Mouse (Mus musculus): ENCODE measurements at regions not wholly inside any gene's neighbourhood (a gene's known extent, or its start where the extent isn't known, plus 50 kb on each side); places are given as distances from the start of the nearest gene placed in this dataset.

GRCm38 (mm10) chr10:37995691-37996445 is 825.7 kb downstream of the Rfpl4b start:
- H3K4me2 ChIP-seq (ENCODE audit: low read depth, low read length, poor library complexity, severe bottlenecking): no peak overlapping the region
- H3K4me1 ChIP-seq (ENCODE audit: insufficient read depth, low read length): no peaks in the 10 kb centered on the region
- no peaks in the 10 kb centered on the region for H3K36me3 ChIP-seq (ENCODE audit: insufficient read depth, low read length)
- H3K9ac ChIP-seq (replicated peaks; ENCODE audit: low read length, poor library complexity, severe bottlenecking): no peak overlapping the region
- DNase-seq (ENCODE audit: low spot score) (no peak), ATAC-seq (ENCODE audit: low FRiP score) (no peak)
- H3K9me3 ChIP-seq (ENCODE audit: low read length): no peaks in the 10 kb centered on the region
- H3K27ac ChIP-seq (ENCODE audit: low read depth, low read length): no peak overlapping the region
- no peaks in the 10 kb centered on the region for H3K27me3 ChIP-seq (ENCODE audit: insufficient read depth, low read length)
- no peak overlapping the region for H3K4me3 ChIP-seq (ENCODE audit: low read depth, low read length)
- TF ChIP-seq CTCF (IDR thresholded peaks at IDR 0.05): no peak

GRCm38 (mm10) chr10:37988297-37989263 is 833.0 kb downstream of the Rfpl4b start:
- Histone ChIP-seq H3K9ac (replicated peaks; ENCODE audit: low read length, poor library complexity, severe bottlenecking) (no peak overlapping the region), H3K27me3 (ENCODE audit: insufficient read depth, low read length) (no peaks in the 10 kb centered on the region), H3K9me3 (ENCODE audit: low read length) (no peaks in the 10 kb centered on the region), H3K4me1 (ENCODE audit: insufficient read depth, low read length) (0 out of 2 replicates have a peak, but pooled peaks cover 3% of the 10 kb centered on the region), H3K4me3 (ENCODE audit: low read depth, low read length) (no peak overlapping the region), H3K36me3 (ENCODE audit: insufficient read depth, low read length) (no peaks in the 10 kb centered on the region), H3K4me2 (ENCODE audit: low read depth, low read length, poor library complexity, severe bottlenecking) (peak overlapping the region; percentile 23; the same call in 1 of the 2 replicates), H3K27ac (ENCODE audit: low read depth, low read length) (no peak overlapping the region)
- 39% methylated on average over 11 of the region's 11 CpGs for WGBS
- DNase-seq (ENCODE audit: low spot score) (peak; percentile 75), ATAC-seq (ENCODE audit: low FRiP score) (peak; percentile 81)
- TF ChIP-seq CTCF (IDR thresholded peaks at IDR 0.05): no peak

- 67% methylated on average over 3 of the region's 3 CpGs for WGBS
- Histone ChIP-seq H3K36me3 (ENCODE audit: insufficient read depth, low read length) (no peaks in the 10 kb centered on the region), H3K27me3 (ENCODE audit: insufficient read depth, low read length) (no peaks in the 10 kb centered on the region), H3K4me3 (ENCODE audit: low read depth, low read length) (no peak overlapping the region), H3K27ac (ENCODE audit: low read depth, low read length) (no peak overlapping the region), H3K4me2 (ENCODE audit: low read depth, low read length, poor library complexity, severe bottlenecking) (no peak overlapping the region), H3K9me3 (ENCODE audit: low read length) (no peaks in the 10 kb centered on the region), H3K4me1 (ENCODE audit: insufficient read depth, low read length) (no peaks in the 10 kb centered on the region), H3K9ac (replicated peaks; ENCODE audit: low read length, poor library complexity, severe bottlenecking) (no peak overlapping the region)
- no peak for DNase-seq (ENCODE audit: low spot score)
- ATAC-seq (ENCODE audit: low FRiP score): no peak
- no peak for TF ChIP-seq CTCF (IDR thresholded peaks at IDR 0.05)
Measured at GRCm38 (mm10) chr10:37978899-37979539, 840.3 kb upstream of the Marcks start.

- Histone ChIP-seq H3K36me3 (ENCODE audit: insufficient read depth, low read length) (no peaks in the 10 kb centered on the region), H3K4me1 (ENCODE audit: insufficient read depth, low read length) (no peaks in the 10 kb centered on the region), H3K4me2 (ENCODE audit: low read depth, low read length, poor library complexity, severe bottlenecking) (no peak overlapping the region), H3K27ac (ENCODE audit: low read depth, low read length) (no peak overlapping the region), H3K4me3 (ENCODE audit: low read depth, low read length) (no peak overlapping the region), H3K9me3 (ENCODE audit: low read length) (no peaks in the 10 kb centered on the region), H3K9ac (replicated peaks; ENCODE audit: low read length, poor library complexity, severe bottlenecking) (no peak overlapping the region), H3K27me3 (ENCODE audit: insufficient read depth, low read length) (no peaks in the 10 kb centered on the region)
- ATAC-seq (ENCODE audit: low FRiP score) (no peak), DNase-seq (ENCODE audit: low spot score) (no peak)
- no peak for TF ChIP-seq CTCF (IDR thresholded peaks at IDR 0.05)
Measured at GRCm38 (mm10) chr10:37960051-37960450, 821.3 kb upstream of the Marcks start.

GRCm38 (mm10) chr10:37914780-37915179 is 776.1 kb upstream of the Marcks start:
- no peak overlapping the region for H3K4me2 ChIP-seq (ENCODE audit: low read depth, low read length, poor library complexity, severe bottlenecking)
- no peak for DNase-seq (ENCODE audit: low spot score)
- no peaks in the 10 kb centered on the region for H3K4me1 ChIP-seq (ENCODE audit: insufficient read depth, low read length)
- no peak overlapping the region for H3K4me3 ChIP-seq (ENCODE audit: low read depth, low read length)
- H3K27ac ChIP-seq (ENCODE audit: low read depth, low read length): no peak overlapping the region
- no peak overlapping the region for H3K9ac ChIP-seq (replicated peaks; ENCODE audit: low read length, poor library complexity, severe bottlenecking)
- no peaks in the 10 kb centered on the region for H3K27me3 ChIP-seq (ENCODE audit: insufficient read depth, low read length)
- no peaks in the 10 kb centered on the region for H3K9me3 ChIP-seq (ENCODE audit: low read length)
- 58% methylated on average over 2 of the region's 2 CpGs for WGBS
- no peak for TF ChIP-seq CTCF (IDR thresholded peaks at IDR 0.05)
- no peak for ATAC-seq (ENCODE audit: low FRiP score)
- no peaks in the 10 kb centered on the region for H3K36me3 ChIP-seq (ENCODE audit: insufficient read depth, low read length)

All from midbrain, postnatal 0 days (tissue).